Mouse (Mus musculus) 416B (cell line): ENCODE measurements around the gene Sec24d.
"Not testable (repeated sequence)": the region's sequence is repeated elsewhere in the genome, so short reads cannot be mapped to it uniquely, and the experiment has no call there.

Source experiments
- DNase-seq: peaks from one replicate; pipeline ENCODE4 v3.0.0; 2011; ENCODE audit warnings: low read depth

Sec24d gene

GRCm38 (mm10) chr3:123337853-123338252 lies 70.6 kb downstream of the Sec24d start:
- no peak for DNase-seq

- DNase-seq = no peak
These were observed 71.5 kb downstream of the Sec24d start for GRCm38 (mm10) chr3:123338666-123339195.

GRCm38 (mm10) chr3:123341049-123341448 lies 73.8 kb downstream of the Sec24d start:
- no peak for DNase-seq

- DNase-seq = no peak
These were observed 76.4 kb downstream of the Sec24d start for GRCm38 (mm10) chr3:123343690-123344089.

- no peak for DNase-seq
These were observed 81.0 kb downstream of the Sec24d start for GRCm38 (mm10) chr3:123348080-123348802.

GRCm38 (mm10) chr3:123350602-123351001 lies 83.3 kb downstream of the Sec24d start:
- no peak for DNase-seq

GRCm38 (mm10) chr3:123351519-123351918 lies 84.3 kb downstream of the Sec24d start:
- no peak for DNase-seq

- peak; percentile 86 for DNase-seq
These were observed 85.9 kb downstream of the Sec24d start for GRCm38 (mm10) chr3:123353183-123353582.

GRCm38 (mm10) chr3:123353661-123354060 lies 86.4 kb downstream of the Sec24d start:
- DNase-seq = no peak

GRCm38 (mm10) chr3:123354388-123354787 lies 87.1 kb downstream of the Sec24d start:
- DNase-seq = no peak

- no peak for DNase-seq
These were observed 89.2 kb downstream of the Sec24d start for GRCm38 (mm10) chr3:123356377-123356991.

- not testable (repeated sequence) for DNase-seq
These were observed 99.6 kb downstream of the Sec24d start for GRCm38 (mm10) chr3:123366820-123367219.

GRCm38 (mm10) chr3:123369161-123369560 lies 101.9 kb downstream of the Sec24d start:
- no peak for DNase-seq

GRCm38 (mm10) chr3:123370927-123371326 lies 103.7 kb downstream of the Sec24d start:
- no peak for DNase-seq

- peak; percentile 27 for DNase-seq
These were observed 104.7 kb downstream of the Sec24d start for GRCm38 (mm10) chr3:123371766-123372535.

- no peak for DNase-seq
These were observed 109.3 kb downstream of the Sec24d start for GRCm38 (mm10) chr3:123376562-123376961.

- no peak for DNase-seq
These were observed 117.2 kb downstream of the Sec24d start for GRCm38 (mm10) chr3:123384435-123384834.

- DNase-seq = no peak
These were observed 117.8 kb downstream of the Sec24d start for GRCm38 (mm10) chr3:123385118-123385485.

GRCm38 (mm10) chr3:123385486-123386156 lies 118.4 kb downstream of the Sec24d start, which contains the start of gene Mettl14:
Gene Mettl14 (minus strand): TSS chr3:123386108.
- DNase-seq = peak; percentile 98

GRCm38 (mm10) chr3:123386157-123386780 lies 119.0 kb downstream of the Sec24d start:
- DNase-seq = not testable (repeated sequence)

GRCm38 (mm10) chr3:123391180-123391579 lies 123.9 kb downstream of the Sec24d start:
- no peak for DNase-seq
